Mouse (Mus musculus): ENCODE measurements at regions not wholly inside any gene's neighbourhood (a gene's known extent, or its start where the extent isn't known, plus 50 kb on each side); places are given as distances from the start of the nearest gene placed in this dataset.

MicroRNAs encoded in the stretch of these regions (microRNA counts, 519-probe panel; counts per million panel counts)
- 4,022 counts per million, percentile 36 among the panel's probes with 10 or more counts for microRNA mmu-miR-101a
